Mouse (Mus musculus) myocyte (in vitro differentiated cells): ENCODE results near the gene I0C0044D17Rik. TPM values are rescaled to one million over a fixed set of nuclear protein-coding genes. Genes with fewer than 3 reads are reported as not detected.
A peak's percentile ranks its signal among the peaks of the same experiment; 100 is the strongest.

ENCODE experiments used
- H3K27me3 ChIP-seq: one replicate; pipeline ENCODE4 v1.6.1; 2011; ENCODE audit not compliant: control insufficient read depth, insufficient read depth, insufficient read length
- H3K36me3 ChIP-seq: one replicate; pipeline ENCODE4 v1.6.1; 2011; ENCODE audit not compliant: control insufficient read depth, insufficient read depth
- H3K4me2 ChIP-seq: one replicate; pipeline ENCODE4 v1.6.1; 2011; ENCODE audit warnings: low read depth, control low read depth
- H3K4me3 ChIP-seq: one replicate; pipeline ENCODE4 v1.5.1; 2011; ENCODE audit warnings: mild to moderate bottlenecking, control low read depth, moderate library complexity
- H3K79me2 ChIP-seq: one replicate; pipeline ENCODE4 v1.6.1; 2011; ENCODE audit not compliant: control insufficient read depth, insufficient read depth
- H3ac ChIP-seq: one replicate; pipeline ENCODE4 v1.6.1; 2011; ENCODE audit not compliant: control insufficient read depth, insufficient read length
- CEBPB ChIP-seq: IDR thresholded peaks from 2 replicates; pipeline ENCODE4 v1.6.1; 2011; ENCODE audit warnings: mild to moderate bottlenecking, moderate library complexity; ENCODE audit not compliant: poor library complexity, insufficient read depth, severe bottlenecking
- E2F4 ChIP-seq: IDR thresholded peaks from one replicate; pipeline ENCODE4 v1.6.1; 2011; ENCODE audit warnings: mild to moderate bottlenecking, control low read depth, moderate library complexity; ENCODE audit not compliant: insufficient read depth
- MAX ChIP-seq: IDR thresholded peaks from one replicate; pipeline ENCODE4 v1.6.1; 2011; ENCODE audit warnings: low read depth, mild to moderate bottlenecking, control low read depth
- MYOD1 ChIP-seq, 3 experiments: IDR thresholded peaks; one replicate each; pipeline ENCODE4 v1.6.1; 2011; ENCODE audit warnings: control low read depth in 2 of 3, low read depth in 2 of 3, mild to moderate bottlenecking in 2 of 3, moderate library complexity in 1 of 3; ENCODE audit not compliant: insufficient read length in 2 of 3, control insufficient read depth in 1 of 3
- MYOG ChIP-seq, 3 experiments: IDR thresholded peaks; one replicate each; pipeline ENCODE4 v1.6.1; 2011; ENCODE audit warnings: control low read depth in 2 of 3, low read depth in 2 of 3, mild to moderate bottlenecking in 2 of 3; ENCODE audit not compliant: insufficient read length in 2 of 3, control insufficient read depth in 1 of 3, insufficient read depth in 1 of 3
- POLR2A ChIP-seq: IDR thresholded peaks from one replicate; pipeline ENCODE4 v1.6.1; 2011; ENCODE audit warnings: low read depth, mild to moderate bottlenecking, control low read depth, moderate library complexity; ENCODE audit not compliant: insufficient read length
- POLR2AphosphoS2 ChIP-seq: IDR thresholded peaks from one replicate; pipeline ENCODE4 v1.6.1; 2011; ENCODE audit warnings: low read depth, control low read depth; ENCODE audit not compliant: insufficient read length
- REST ChIP-seq: IDR thresholded peaks from one replicate; pipeline ENCODE4 v1.6.1; 2011; ENCODE audit warnings: mild to moderate bottlenecking, control low read depth, moderate library complexity; ENCODE audit not compliant: insufficient read depth, insufficient read length
- SRF ChIP-seq: IDR thresholded peaks from one replicate; pipeline ENCODE4 v1.6.1; 2011; ENCODE audit warnings: low read depth; ENCODE audit not compliant: control insufficient read depth, insufficient read length
- TCF12 ChIP-seq: IDR thresholded peaks from one replicate; pipeline ENCODE4 v1.6.1; 2011; ENCODE audit warnings: mild to moderate bottlenecking, control low read depth; ENCODE audit not compliant: poor library complexity, insufficient read depth, severe bottlenecking
- TCF3 ChIP-seq: IDR thresholded peaks from one replicate; pipeline ENCODE4 v1.6.1; 2011; ENCODE audit warnings: low read depth, control low read depth; ENCODE audit not compliant: insufficient read length
- USF1 ChIP-seq: IDR thresholded peaks from one replicate; pipeline ENCODE4 v1.6.1; 2011; ENCODE audit warnings: low read depth, mild to moderate bottlenecking, control low read depth, moderate library complexity
- polyA plus RNA-seq: library from polyadenylated mRNA; unstranded; fragments of >200 nt; fragmentation: generic; extraction: Trizol; gene quantifications from one replicate; pipeline ENCODE4 v1.2.1, GENCODE M21; 2012; ENCODE audit warnings: missing spikeins

The I0C0044D17Rik gene
- polyA plus RNA-seq, 1 experiment, result not detected

GRCm38 (mm10) chr4:98793486-98793885 lies 30.2 kb downstream of the I0C0044D17Rik start:
- Histone ChIP-seq H3ac (no peak overlapping the region), H3K79me2 (no peaks in the 10 kb centered on the region), H3K4me3 (peak overlapping the region; percentile 14), H3K4me2 (no peak overlapping the region), H3K27me3 (no peaks in the 10 kb centered on the region), H3K36me3 (no peaks in the 10 kb centered on the region)
- no peak for TF ChIP-seq TCF12

- H3ac ChIP-seq, result no peak overlapping the region
- H3K4me2 ChIP-seq, result no peak overlapping the region
- H3K36me3 ChIP-seq, result no peaks in the 10 kb centered on the region
- no peak overlapping the region for H3K4me3 ChIP-seq
- no peaks in the 10 kb centered on the region for H3K79me2 ChIP-seq
- no peaks in the 10 kb centered on the region for H3K27me3 ChIP-seq
- no peak for TF ChIP-seq MAX
- TF ChIP-seq MYOD1 (IDR thresholded peaks at IDR 0.05; ENCODE audit: control insufficient read depth in 1 of 3, insufficient read length in 2 of 3, low read depth in 2 of 3), result no peak
- no peak for TF ChIP-seq CEBPB
- no peak for TF ChIP-seq USF1
- TF ChIP-seq TCF12, result no peak
- TF ChIP-seq TCF3, result no peak
- TF ChIP-seq POLR2AphosphoS2, result no peak
- no peak for TF ChIP-seq SRF
- TF ChIP-seq E2F4, result no peak
- TF ChIP-seq MYOG (IDR thresholded peaks at IDR 0.05; ENCODE audit: control insufficient read depth in 1 of 3, insufficient read depth in 1 of 3, insufficient read length in 2 of 3, low read depth in 2 of 3), result no peak
- TF ChIP-seq REST, result no peak
Observed at GRCm38 (mm10) chr4:98790721-98791120, 32.9 kb downstream of the I0C0044D17Rik start.

GRCm38 (mm10) chr4:98789861-98790311 lies 33.8 kb downstream of the I0C0044D17Rik start:
- Histone ChIP-seq H3K4me3 (no peak overlapping the region), H3K36me3 (no peaks in the 10 kb centered on the region), H3K79me2 (no peaks in the 10 kb centered on the region), H3K27me3 (no peaks in the 10 kb centered on the region), H3ac (no peak overlapping the region), H3K4me2 (no peak overlapping the region)
- no peak for TF ChIP-seq MYOG (IDR thresholded peaks at IDR 0.05; ENCODE audit: control insufficient read depth in 1 of 3, insufficient read depth in 1 of 3, insufficient read length in 2 of 3, low read depth in 2 of 3)
- no peak for TF ChIP-seq E2F4
- no peak for TF ChIP-seq CEBPB
- no peak for TF ChIP-seq TCF3
- no peak for TF ChIP-seq REST
- TF ChIP-seq POLR2A, result no peak

- H3K27me3 ChIP-seq, result no peaks in the 10 kb centered on the region
- no peak overlapping the region for H3K4me2 ChIP-seq
- no peak for TF ChIP-seq MYOG (IDR thresholded peaks at IDR 0.05; ENCODE audit: control insufficient read depth in 1 of 3, insufficient read depth in 1 of 3, insufficient read length in 2 of 3, low read depth in 2 of 3)
- TF ChIP-seq MAX, result no peak
- TF ChIP-seq TCF3, result no peak
- TF ChIP-seq POLR2AphosphoS2, result no peak
- no peak for TF ChIP-seq USF1
- no peak for TF ChIP-seq POLR2A
- no peaks in the 10 kb centered on the region for H3K79me2 ChIP-seq
- H3K4me3 ChIP-seq, result no peak overlapping the region
- H3ac ChIP-seq, result no peak overlapping the region
- no peaks in the 10 kb centered on the region for H3K36me3 ChIP-seq
Observed at GRCm38 (mm10) chr4:98789133-98789765, 34.4 kb downstream of the I0C0044D17Rik start.

- H3K27me3 ChIP-seq, result no peaks in the 10 kb centered on the region
Observed at GRCm38 (mm10) chr4:98786281-98786680, 37.4 kb downstream of the I0C0044D17Rik start.

GRCm38 (mm10) chr4:98785851-98786250 lies 37.8 kb downstream of the I0C0044D17Rik start:
- H3K36me3 ChIP-seq, result no peaks in the 10 kb centered on the region
- H3K79me2 ChIP-seq, result no peaks in the 10 kb centered on the region
- TF ChIP-seq USF1, result no peak
- no peak for TF ChIP-seq CEBPB
- TF ChIP-seq POLR2A, result no peak
- TF ChIP-seq MYOD1 (IDR thresholded peaks at IDR 0.05; ENCODE audit: control insufficient read depth in 1 of 3, insufficient read length in 2 of 3, low read depth in 2 of 3), result no peak
- no peak for TF ChIP-seq POLR2AphosphoS2
- TF ChIP-seq MYOG (IDR thresholded peaks at IDR 0.05; ENCODE audit: control insufficient read depth in 1 of 3, insufficient read depth in 1 of 3, insufficient read length in 2 of 3, low read depth in 2 of 3), result no peak
- no peak for TF ChIP-seq MAX
- no peak for TF ChIP-seq E2F4
- no peak for TF ChIP-seq TCF3
- no peak for TF ChIP-seq TCF12
- TF ChIP-seq SRF, result no peak
- TF ChIP-seq REST, result no peak
- H3ac ChIP-seq, result no peak overlapping the region
- no peak overlapping the region for H3K4me2 ChIP-seq
- H3K27me3 ChIP-seq, result no peaks in the 10 kb centered on the region
- no peak overlapping the region for H3K4me3 ChIP-seq

More at GRCm38 (mm10) chr4:98786281-98786680, 37.4 kb downstream of the I0C0044D17Rik start:
- no peaks in the 10 kb centered on the region for H3K36me3 ChIP-seq
- H3K4me3 ChIP-seq, result no peak overlapping the region
- H3ac ChIP-seq, result no peak overlapping the region
- no peak for TF ChIP-seq USF1
- TF ChIP-seq MAX, result no peak
- no peaks in the 10 kb centered on the region for H3K79me2 ChIP-seq
- H3K4me2 ChIP-seq, result no peak overlapping the region
